Mouse (Mus musculus): Measurements from ENCODE around the gene D430041D05Rik. TPM values are rescaled to one million over a fixed set of nuclear protein-coding genes. Genes with fewer than 3 reads are reported as not detected.

Gene D430041D05Rik
- polyA plus RNA-seq, 1 experiment from 2014 or later, result 1.2 TPM

DNA sequence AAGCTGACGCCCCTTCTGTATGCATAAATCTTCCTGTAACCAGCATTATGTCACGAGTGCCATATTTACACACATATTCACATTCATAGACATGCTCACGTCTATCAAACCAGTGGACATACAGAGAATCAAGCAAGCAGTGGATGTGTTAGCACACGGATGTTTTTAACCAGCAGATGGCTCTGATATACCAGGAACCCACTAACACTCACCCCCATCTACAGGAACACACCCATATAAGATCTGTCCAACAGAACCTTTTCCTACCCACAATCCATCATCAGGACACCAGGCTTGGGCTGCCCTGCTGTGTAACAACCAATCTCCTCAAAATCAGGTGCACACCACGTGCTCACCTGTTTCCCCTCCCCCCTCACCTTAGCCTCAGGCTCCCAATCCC, 76.9 kb downstream of the D430041D05Rik start:
- no peaks in the 10 kb centered on the region for H3K9me3 ChIP-seq
- H3K36me3 ChIP-seq, result no peaks in the 10 kb centered on the region
- WGBS, result 75% methylated on average over 5 of the region's 5 CpGs
- H3K4me3 ChIP-seq, result no peak overlapping the region
- no peaks in the 10 kb centered on the region for H3K4me1 ChIP-seq
- H3K27ac ChIP-seq, result no peak overlapping the region
- H3K9ac ChIP-seq, result no peak overlapping the region
- no peak overlapping the region for H3K4me2 ChIP-seq (replicated peaks)
- no peaks in the 10 kb centered on the region for H3K27me3 ChIP-seq
- no peak for ATAC-seq (ENCODE audit: insufficient number of reproducible peaks, insufficient read depth, low FRiP score, low TSS enrichment)

DNA sequence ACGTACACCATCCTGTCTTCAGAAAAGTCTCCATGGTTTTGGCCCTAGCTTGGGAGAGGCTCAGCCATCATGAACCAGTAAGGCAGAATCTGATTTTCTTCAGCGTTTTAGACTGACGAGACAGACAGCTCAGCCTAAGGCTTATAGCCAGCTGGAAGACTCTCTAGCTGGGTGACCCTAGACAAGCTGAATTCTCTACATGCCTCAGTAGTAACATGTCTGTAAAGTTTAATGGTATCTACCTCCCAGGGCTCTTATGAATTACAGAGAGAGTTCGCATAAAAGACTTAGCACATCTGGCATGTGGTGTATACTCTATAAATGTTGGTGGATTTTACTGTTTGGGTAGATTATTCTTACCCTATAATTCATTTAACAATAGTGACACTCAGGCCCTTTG, 78.1 kb downstream of the D430041D05Rik start:
- H3K9me3 ChIP-seq, result no peaks in the 10 kb centered on the region
- no peaks in the 10 kb centered on the region for H3K27me3 ChIP-seq
- H3K4me3 ChIP-seq, result no peak overlapping the region
- no peak for ATAC-seq (ENCODE audit: insufficient number of reproducible peaks, insufficient read depth, low FRiP score, low TSS enrichment)
- H3K36me3 ChIP-seq, result no peaks in the 10 kb centered on the region
- no peaks in the 10 kb centered on the region for H3K4me1 ChIP-seq
- no peak overlapping the region for H3K9ac ChIP-seq
- no peak overlapping the region for H3K4me2 ChIP-seq (replicated peaks)
- 73% methylated on average over 4 of the region's 4 CpGs for WGBS
- H3K27ac ChIP-seq, result no peak overlapping the region

DNA sequence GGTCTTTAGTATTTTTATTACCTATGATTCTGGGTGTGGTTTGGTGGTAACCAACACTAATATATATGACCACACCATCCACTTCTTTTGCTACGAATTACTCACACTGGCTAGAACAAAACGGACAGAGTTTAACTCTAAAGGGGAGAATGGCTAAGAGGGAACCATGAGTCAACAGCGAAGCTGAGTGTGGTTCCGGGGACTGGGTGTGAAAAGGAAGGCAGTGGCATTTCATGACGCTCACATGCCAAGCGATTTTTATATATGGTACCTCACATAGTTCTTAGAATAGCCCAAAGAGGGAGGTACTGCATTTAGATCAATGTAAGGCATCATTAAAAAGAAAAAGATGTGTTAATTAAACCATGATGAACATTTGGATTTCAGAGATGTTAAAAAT, 79.6 kb downstream of the D430041D05Rik start:
- Histone ChIP-seq H3K4me1 (no peaks in the 10 kb centered on the region), H3K4me3 (no peak overlapping the region), H3K36me3 (no peaks in the 10 kb centered on the region), H3K4me2 (replicated peaks) (no peak overlapping the region), H3K9me3 (no peaks in the 10 kb centered on the region), H3K27me3 (no peaks in the 10 kb centered on the region), H3K9ac (no peak overlapping the region), H3K27ac (no peak overlapping the region)
- ATAC-seq (ENCODE audit: insufficient number of reproducible peaks, insufficient read depth, low FRiP score, low TSS enrichment), result no peak
- 91% methylated on average over 6 of the region's 6 CpGs for WGBS

DNA sequence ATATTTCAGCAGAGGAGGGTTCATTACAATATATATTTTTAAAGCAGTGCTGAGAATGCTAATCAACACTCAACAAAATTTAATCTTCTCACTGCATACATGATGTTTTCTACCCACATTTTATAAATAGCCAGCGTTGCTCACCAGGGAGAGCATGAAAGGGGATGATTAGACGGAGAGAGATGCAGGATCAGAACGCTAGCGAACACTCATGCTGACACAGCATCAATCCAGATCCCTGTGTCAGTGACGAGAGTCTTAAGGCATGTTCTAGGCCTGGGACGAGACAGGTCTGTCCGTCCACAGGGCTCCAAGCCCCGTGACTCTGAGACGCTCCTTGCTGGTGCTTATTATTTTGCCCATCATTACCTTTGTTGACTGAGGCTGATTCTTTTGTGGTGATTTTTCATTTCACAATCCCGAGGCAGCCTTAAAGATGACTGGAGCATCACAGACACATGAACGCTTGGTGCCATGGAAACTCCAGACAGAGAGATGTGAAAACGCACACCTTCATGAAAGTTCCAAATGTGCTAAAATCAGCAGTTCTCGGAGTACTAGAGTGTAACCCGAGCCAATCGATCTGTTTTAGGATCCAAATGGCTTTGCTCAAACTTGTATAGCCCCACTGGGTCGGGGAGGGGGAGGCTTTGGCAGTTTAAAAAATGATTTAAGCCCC, 83.6 kb downstream of the D430041D05Rik start:
- Histone ChIP-seq H3K36me3 (no peaks in the 10 kb centered on the region), H3K27me3 (no peaks in the 10 kb centered on the region), H3K9ac (no peak overlapping the region), H3K9me3 (no peaks in the 10 kb centered on the region), H3K4me1 (no peaks in the 10 kb centered on the region), H3K27ac (no peak overlapping the region), H3K4me3 (no peak overlapping the region), H3K4me2 (replicated peaks) (no peak overlapping the region)
- ATAC-seq (ENCODE audit: insufficient number of reproducible peaks, insufficient read depth, low FRiP score, low TSS enrichment), result no peak
- 72% methylated on average over 16 of the region's 16 CpGs for WGBS

DNA sequence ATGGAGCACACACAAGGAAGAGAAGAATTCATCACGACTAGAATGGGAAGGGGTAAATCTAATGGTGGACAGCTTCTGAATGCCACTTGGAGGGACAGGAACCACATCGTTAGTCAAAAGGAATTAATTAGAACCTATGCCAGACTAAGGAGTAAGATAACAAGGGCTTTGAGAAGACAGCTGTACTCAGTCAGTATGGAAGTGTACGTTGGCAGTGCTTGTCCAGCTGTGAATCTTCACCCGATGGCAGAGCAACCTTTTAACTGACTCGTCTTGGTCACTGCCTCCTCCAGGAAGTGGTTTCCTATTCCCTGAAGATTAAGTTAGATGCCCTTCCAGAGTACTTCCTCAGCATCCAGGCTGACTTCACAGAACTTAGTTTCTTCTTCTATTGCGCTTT, 87.0 kb downstream of the D430041D05Rik start:
- Histone ChIP-seq H3K27me3 (no peaks in the 10 kb centered on the region), H3K27ac (no peak overlapping the region), H3K4me1 (no peaks in the 10 kb centered on the region), H3K9ac (no peak overlapping the region), H3K4me3 (no peak overlapping the region), H3K4me2 (replicated peaks) (no peak overlapping the region), H3K36me3 (no peaks in the 10 kb centered on the region), H3K9me3 (no peaks in the 10 kb centered on the region)
- ATAC-seq (ENCODE audit: insufficient number of reproducible peaks, insufficient read depth, low FRiP score, low TSS enrichment), result no peak
- WGBS, result 72% methylated on average over 6 of the region's 6 CpGs

DNA sequence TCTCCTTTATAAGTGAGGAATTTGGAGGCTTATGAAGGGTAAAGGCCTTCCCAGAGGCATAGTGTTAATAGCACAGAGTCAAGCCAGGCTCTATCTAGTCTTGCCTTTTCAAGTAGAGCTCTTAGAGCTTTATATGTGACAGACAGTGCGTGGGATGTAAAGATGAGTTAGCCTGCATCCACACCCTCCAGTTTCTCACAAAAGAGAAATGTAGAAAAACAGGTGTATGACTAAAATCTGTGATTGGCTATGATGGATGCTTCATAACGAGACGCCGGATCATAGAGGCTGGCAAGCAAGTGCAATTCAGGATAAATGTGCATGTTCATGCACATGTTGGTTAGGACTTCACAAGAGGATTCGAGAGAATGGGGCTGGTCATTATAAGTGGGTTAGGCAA, 87.5 kb downstream of the D430041D05Rik start:
- WGBS, result 87% methylated on average over 5 of the region's 5 CpGs
- H3K4me3 ChIP-seq, result no peak overlapping the region
- no peaks in the 10 kb centered on the region for H3K9me3 ChIP-seq
- ATAC-seq (ENCODE audit: insufficient number of reproducible peaks, insufficient read depth, low FRiP score, low TSS enrichment), result no peak
- H3K27ac ChIP-seq, result no peak overlapping the region
- H3K4me1 ChIP-seq, result no peaks in the 10 kb centered on the region
- H3K27me3 ChIP-seq, result no peaks in the 10 kb centered on the region
- no peaks in the 10 kb centered on the region for H3K36me3 ChIP-seq
- no peak overlapping the region for H3K4me2 ChIP-seq (replicated peaks)
- H3K9ac ChIP-seq, result no peak overlapping the region

DNA sequence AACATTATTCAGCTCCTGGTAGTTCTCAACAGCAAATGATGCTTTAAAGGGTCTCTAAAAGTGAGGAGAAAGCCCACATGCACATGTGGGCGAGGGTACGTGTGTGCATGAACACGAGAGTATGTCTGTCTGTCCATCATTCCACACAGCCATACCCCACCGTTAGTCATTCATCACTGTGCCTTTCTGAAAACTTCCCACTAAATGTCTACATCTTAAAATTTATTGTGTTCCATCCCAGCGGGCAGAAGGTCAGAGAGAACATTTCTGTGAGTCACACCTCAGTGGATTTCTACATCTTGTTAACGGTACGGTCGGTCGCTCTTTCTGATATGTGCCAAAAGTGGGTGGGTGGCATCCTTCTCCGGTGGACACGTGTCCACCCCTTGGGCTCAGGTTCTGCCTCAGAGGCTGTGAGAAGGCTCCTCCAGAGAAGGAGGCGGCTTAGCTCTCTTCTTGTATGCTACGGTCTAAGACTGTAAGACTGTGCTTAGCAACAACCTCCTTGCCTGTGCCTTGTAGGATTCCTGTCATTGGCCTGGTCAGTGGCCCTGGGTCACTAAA, 90.7 kb downstream of the D430041D05Rik start:
- no peaks in the 10 kb centered on the region for H3K36me3 ChIP-seq
- H3K4me1 ChIP-seq, result no peaks in the 10 kb centered on the region
- no peaks in the 10 kb centered on the region for H3K27me3 ChIP-seq
- 91% methylated on average over 13 of the region's 13 CpGs for whole genome bisulfite sequencing
- H3K27ac ChIP-seq, result no peak overlapping the region
- no peaks in the 10 kb centered on the region for H3K9me3 ChIP-seq
- no peak for ATAC-seq (ENCODE audit: insufficient number of reproducible peaks, insufficient read depth, low FRiP score, low TSS enrichment)
- H3K4me3 ChIP-seq, result no peak overlapping the region
- no peak overlapping the region for H3K4me2 ChIP-seq (replicated peaks)
- H3K9ac ChIP-seq, result no peak overlapping the region

DNA sequence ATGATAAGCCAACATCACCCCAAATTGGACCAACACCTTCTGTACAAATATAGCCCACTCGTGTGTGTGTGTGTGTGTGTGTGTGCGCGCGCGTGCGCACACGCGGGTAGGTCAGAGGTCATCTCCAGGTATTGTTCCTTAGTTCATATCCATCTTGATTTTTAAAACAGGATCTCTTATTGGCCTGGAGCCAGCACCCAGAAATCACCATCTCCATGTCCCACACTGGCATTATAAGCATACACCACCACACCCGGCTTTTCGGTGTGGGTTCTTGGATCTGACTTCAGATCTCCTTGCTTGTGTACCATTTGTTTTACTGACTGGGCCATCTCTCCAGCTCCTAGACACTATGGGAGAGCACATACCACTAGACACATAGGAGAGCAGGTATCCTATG, 91.4 kb downstream of the D430041D05Rik start:
- Histone ChIP-seq H3K4me3 (no peak overlapping the region), H3K36me3 (no peaks in the 10 kb centered on the region), H3K4me2 (replicated peaks) (no peak overlapping the region), H3K9me3 (no peaks in the 10 kb centered on the region), H3K27me3 (no peaks in the 10 kb centered on the region), H3K27ac (no peak overlapping the region), H3K4me1 (no peaks in the 10 kb centered on the region), H3K9ac (no peak overlapping the region)
- ATAC-seq (ENCODE audit: insufficient number of reproducible peaks, insufficient read depth, low FRiP score, low TSS enrichment), result no peak
- 96% methylated on average over 10 of the region's 10 CpGs for WGBS

DNA sequence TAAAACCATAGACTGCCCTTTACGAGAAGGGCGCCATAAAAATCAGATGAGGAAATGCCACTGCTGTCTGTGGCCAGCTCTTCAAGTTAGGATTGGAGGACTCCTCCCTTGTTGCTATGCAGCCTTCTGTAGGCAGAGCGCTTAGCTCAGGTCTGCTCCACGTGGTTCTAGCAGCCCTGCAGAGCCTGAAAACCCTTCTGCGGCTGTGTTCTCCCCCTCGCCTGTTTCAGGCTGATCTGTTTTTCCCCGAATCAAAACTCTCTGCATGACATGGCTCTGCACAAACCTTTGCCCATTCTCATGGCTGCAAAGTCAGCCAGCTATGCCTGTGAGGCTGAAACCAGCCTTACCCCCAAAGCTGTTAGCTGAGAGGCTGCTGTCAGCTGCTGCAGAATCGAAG, 91.9 kb downstream of the D430041D05Rik start:
- ATAC-seq (ENCODE audit: insufficient number of reproducible peaks, insufficient read depth, low FRiP score, low TSS enrichment), result no peak
- Histone ChIP-seq H3K9me3 (no peaks in the 10 kb centered on the region), H3K27ac (no peak overlapping the region), H3K4me3 (no peak overlapping the region), H3K27me3 (no peaks in the 10 kb centered on the region), H3K9ac (no peak overlapping the region), H3K36me3 (no peaks in the 10 kb centered on the region), H3K4me2 (replicated peaks) (no peak overlapping the region), H3K4me1 (no peaks in the 10 kb centered on the region)
- WGBS, result 63% methylated on average over 8 of the region's 8 CpGs

DNA sequence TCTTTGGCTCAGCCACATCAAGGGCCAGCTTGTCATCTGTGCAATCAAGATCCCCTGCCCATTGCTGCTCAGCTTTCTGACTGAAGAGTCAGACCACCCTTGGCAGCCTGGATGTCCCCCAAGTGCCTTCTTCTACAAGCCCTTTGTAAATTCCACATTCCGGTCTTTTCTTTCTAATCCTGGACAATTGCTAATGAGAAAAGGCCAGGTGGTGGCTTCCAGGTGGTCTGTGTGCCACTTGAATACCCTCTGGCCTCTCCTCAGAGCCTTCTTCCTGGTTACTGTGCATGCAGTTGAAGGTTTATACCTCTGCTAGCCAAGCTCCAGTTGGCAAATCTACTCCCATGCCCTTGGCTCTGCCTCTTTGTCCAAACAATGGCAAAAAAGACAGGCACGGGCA, 92.6 kb downstream of the D430041D05Rik start:
- no peaks in the 10 kb centered on the region for H3K27me3 ChIP-seq
- no peak overlapping the region for H3K27ac ChIP-seq
- H3K4me2 ChIP-seq (replicated peaks), result no peak overlapping the region
- 75% methylated on average over 2 of the region's 2 CpGs for WGBS
- ATAC-seq (ENCODE audit: insufficient number of reproducible peaks, insufficient read depth, low FRiP score, low TSS enrichment), result no peak
- no peaks in the 10 kb centered on the region for H3K4me1 ChIP-seq
- H3K9me3 ChIP-seq, result no peaks in the 10 kb centered on the region
- H3K36me3 ChIP-seq, result no peaks in the 10 kb centered on the region
- H3K9ac ChIP-seq, result no peak overlapping the region
- no peak overlapping the region for H3K4me3 ChIP-seq

DNA sequence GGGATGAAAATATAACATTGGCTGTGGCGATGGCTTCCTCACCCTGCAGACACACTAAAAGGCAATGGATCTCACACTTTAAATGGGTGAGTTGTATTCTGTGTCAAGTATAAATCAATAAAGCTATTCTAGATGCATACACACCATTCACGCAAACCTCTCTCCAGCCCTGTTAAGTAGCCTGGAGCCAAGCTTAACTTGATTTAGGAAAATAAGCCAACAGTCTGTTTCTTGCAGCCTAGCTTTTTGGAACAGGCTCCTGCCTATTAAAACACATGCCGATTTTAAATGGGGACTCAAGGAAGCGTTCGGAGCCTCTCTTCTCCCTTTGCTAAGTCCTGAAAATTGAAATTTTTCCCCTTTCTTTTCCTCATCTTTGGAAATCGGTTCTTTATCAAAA, 93.2 kb downstream of the D430041D05Rik start:
- no peaks in the 10 kb centered on the region for H3K36me3 ChIP-seq
- no peak for ATAC-seq (ENCODE audit: insufficient number of reproducible peaks, insufficient read depth, low FRiP score, low TSS enrichment)
- H3K9ac ChIP-seq, result no peak overlapping the region
- H3K9me3 ChIP-seq, result no peaks in the 10 kb centered on the region
- H3K4me2 ChIP-seq (replicated peaks), result no peak overlapping the region
- no peak overlapping the region for H3K4me3 ChIP-seq
- H3K27me3 ChIP-seq, result no peaks in the 10 kb centered on the region
- WGBS, result 80% methylated on average over 6 of the region's 6 CpGs
- no peak overlapping the region for H3K27ac ChIP-seq
- H3K4me1 ChIP-seq, result no peaks in the 10 kb centered on the region

DNA sequence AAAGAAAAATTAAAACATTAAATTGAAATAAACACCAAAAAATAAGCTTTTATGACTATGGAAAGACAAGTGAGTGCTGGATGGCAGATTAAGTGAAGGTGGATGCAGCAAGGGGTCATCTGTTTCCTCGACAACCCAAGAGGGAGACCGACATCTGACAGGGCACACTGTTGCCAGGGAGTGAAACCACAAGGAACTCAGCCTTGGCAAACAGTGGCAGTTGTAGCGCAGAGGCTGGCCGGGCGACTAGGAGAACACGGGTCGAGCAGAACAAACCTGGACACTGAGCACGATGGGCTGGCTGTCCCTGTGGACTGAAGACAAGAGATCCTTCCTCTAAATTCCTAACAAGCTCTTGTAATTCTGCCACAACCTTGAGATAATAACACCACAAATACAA, 94.3 kb downstream of the D430041D05Rik start:
- Histone ChIP-seq H3K9ac (no peak overlapping the region), H3K4me2 (replicated peaks) (no peak overlapping the region), H3K36me3 (no peaks in the 10 kb centered on the region), H3K4me1 (no peaks in the 10 kb centered on the region), H3K27me3 (no peaks in the 10 kb centered on the region), H3K4me3 (no peak overlapping the region), H3K27ac (no peak overlapping the region), H3K9me3 (no peaks in the 10 kb centered on the region)
- 89% methylated on average over 8 of the region's 8 CpGs for WGBS
- ATAC-seq (ENCODE audit: insufficient number of reproducible peaks, insufficient read depth, low FRiP score, low TSS enrichment), result no peak
